Comparison of ENCODE assay signal across 9 mouse cellular contexts in the genomic region with DNA sequence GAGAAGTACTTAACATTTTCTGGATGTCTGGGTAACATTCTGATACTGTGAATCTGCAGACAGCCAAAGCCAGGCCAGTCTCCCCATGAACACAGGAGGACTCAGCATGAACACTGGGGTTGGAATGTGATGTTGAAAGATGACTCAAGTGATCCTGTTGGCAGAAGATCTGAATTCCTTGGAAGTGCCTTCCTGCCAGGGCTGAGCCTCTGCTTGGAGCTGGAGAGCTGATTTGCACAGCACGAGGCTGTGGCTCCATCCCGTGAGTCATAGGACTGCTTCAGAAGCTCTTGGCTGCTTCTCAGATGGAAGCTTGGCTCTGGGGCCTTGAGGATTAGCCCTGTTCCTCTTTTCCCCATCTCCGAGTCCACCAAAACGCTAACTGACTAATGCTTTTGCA.
DNase-seq lines count a peak whose midpoint lies in the region.
"Had no signal": no experiment of that assay in that cellular context is flagged by ENCODE, and none has a peak within 500 bp of the region (broad histone marks: within the 10 kb centered on the region; RNA-seq: fewer than 3 reads in every experiment).

No protein-coding gene starts in this region.

- DNase-seq in left cerebral cortex, adult 9 months (ENCODE audit: low spot score in 2 of 2): peak; percentile 3 to 8
- no peak for DNase-seq in left cerebral cortex, adult 18-20 months (ENCODE audit: low spot score in 2 of 2)
- DNase-seq in adrenal gland, adult 2 months: peak; percentile 87
- peak; percentile 10 for DNase-seq in gonadal fat pad, adult 2 months (ENCODE audit: low read depth)
- peak; percentile 74 for DNase-seq in lung, postnatal 25 days (ENCODE audit: low spot score)
- DNase-seq in cerebellum, adult 8-10 months: no peak
- DNase-seq in embryo, embryonic 10.5 days (ENCODE audit: low spot score): no peak
- no peak for DNase-seq in cerebellum, adult 11-12 months
- DNase-seq: liver, postnatal 0 days had no signal

Comparison
In these comparisons a context has a peak if more than half of its experiments do, and no peak if none do; other contexts are left out.
1. DNase-seq: peak in left cerebral cortex, adult 9 months (2 of 2), adrenal gland, adult 2 months (single experiment), gonadal fat pad, adult 2 months (single experiment) and lung, postnatal 25 days (single experiment); none in left cerebral cortex, adult 18-20 months (0 of 2), cerebellum, adult 8-10 months (single experiment), embryo, embryonic 10.5 days (single experiment) and cerebellum, adult 11-12 months (single experiment).